Mouse (Mus musculus): ENCODE data around the gene Cnot3. TPM values are rescaled to one million over a fixed set of nuclear protein-coding genes. Genes with fewer than 3 reads are reported as not detected.

Cnot3 gene
- 15.7 TPM for polyA plus RNA-seq (2014; fragmentation: Illumina TruSeq; extraction: RNeasy Lipid Tissue Mini Kit (QIAGEN cat#74804); ENCODE audit: low read depth, low replicate concordance)

DNA sequence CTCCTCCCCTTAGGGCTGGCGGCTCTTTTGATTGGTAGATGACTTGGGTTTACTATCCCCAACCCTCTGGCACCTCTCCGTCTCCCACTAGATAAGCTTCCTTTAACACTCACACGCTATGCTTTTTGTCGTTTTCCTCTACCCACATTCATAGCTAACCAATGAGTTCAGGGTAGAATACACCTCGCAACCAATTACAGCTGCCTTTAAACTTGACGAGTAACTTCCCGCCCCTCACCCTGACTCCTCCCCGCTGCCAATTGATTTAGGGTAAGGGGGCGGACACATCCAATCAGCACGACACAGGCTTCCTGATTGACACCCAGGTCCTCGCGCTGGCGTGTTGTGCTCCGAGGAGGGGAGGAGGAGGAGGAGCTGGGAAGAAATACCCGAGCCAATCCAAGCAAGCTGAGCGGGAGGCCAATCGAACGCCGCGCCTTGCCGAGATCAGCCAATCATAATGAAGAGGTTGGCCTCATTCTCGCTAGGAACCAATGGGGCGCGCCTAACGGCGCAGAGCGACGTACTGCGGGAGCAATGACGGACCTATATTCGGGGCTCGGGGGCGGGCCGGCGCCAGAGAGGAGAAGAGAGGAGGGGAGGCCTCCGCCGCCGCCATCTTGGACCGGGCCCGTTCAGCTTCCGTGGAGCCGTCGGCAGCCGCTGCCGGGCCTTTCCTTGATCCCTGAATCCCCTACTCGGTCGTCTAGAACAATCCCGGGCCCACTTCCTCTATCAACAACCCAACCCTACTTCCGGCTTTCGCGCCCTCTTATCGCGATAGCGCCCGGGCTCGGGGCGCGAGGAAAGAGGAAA lies at the start of gene Cnot3:
Gene Cnot3, plus strand, starts transcription at position 597 of the 816 bp plus-strand sequence.

DNA sequence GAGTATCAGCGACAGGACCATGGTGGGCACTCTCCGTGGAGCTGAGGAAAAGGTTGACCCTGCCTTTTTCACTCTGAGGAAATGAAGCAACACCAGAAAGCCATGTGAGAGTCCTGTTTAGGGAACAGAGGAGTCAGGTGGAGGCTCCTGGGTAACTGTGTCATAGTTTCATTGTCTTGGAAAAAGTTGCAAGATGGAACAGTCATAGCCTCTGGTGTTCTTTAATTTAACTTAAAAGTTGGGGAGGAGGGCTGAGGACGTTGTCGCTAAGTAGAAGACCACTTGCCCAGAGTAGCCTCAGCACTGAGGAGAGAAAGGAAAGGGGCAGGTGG lies 29.0 kb upstream of the Cnot3 start, which contains the start of gene Oscar:
Gene Oscar, minus strand, starts transcription at position 101 of the 332 bp plus-strand sequence.

DNA sequence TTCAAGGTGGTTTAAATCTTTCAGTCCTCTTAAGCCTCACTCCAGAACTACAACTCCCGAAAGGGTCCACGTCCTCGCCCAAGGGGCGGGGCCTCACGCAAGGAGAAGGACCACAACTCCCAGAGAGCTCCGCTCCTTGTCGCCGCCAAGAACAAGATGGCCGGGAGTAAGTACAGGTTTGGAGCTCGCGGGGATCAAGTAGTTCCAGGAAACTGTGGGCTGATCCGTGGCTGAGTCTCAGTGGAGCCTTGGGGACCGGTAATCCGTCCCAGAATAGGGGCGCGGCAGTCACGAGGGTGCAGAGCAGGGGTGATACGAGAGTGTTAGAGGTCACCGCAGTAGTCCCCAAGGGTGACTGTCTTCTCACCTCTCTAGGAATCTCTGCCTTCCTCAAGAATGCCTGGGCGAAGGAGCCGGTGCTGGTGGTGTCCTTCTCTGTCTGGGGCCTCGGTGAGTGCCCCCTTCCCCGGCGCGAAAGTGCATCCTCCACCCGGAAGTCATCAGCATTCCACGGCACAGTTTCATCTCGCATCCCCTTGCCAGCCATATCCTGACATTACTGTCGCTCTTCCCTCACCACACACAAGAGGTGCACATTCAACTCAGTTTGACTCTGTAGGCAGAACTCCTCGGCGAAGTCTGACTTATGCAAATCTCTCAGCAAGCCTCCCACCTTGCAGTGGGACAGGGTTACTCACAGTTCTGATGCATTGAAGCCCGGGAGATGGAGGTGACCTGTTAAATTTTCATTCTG lies 27.6 kb upstream of the Cnot3 start, which contains the start of gene Ndufa3:
Gene Ndufa3, plus strand, starts transcription at position 132 of the 754 bp plus-strand sequence.

DNA sequence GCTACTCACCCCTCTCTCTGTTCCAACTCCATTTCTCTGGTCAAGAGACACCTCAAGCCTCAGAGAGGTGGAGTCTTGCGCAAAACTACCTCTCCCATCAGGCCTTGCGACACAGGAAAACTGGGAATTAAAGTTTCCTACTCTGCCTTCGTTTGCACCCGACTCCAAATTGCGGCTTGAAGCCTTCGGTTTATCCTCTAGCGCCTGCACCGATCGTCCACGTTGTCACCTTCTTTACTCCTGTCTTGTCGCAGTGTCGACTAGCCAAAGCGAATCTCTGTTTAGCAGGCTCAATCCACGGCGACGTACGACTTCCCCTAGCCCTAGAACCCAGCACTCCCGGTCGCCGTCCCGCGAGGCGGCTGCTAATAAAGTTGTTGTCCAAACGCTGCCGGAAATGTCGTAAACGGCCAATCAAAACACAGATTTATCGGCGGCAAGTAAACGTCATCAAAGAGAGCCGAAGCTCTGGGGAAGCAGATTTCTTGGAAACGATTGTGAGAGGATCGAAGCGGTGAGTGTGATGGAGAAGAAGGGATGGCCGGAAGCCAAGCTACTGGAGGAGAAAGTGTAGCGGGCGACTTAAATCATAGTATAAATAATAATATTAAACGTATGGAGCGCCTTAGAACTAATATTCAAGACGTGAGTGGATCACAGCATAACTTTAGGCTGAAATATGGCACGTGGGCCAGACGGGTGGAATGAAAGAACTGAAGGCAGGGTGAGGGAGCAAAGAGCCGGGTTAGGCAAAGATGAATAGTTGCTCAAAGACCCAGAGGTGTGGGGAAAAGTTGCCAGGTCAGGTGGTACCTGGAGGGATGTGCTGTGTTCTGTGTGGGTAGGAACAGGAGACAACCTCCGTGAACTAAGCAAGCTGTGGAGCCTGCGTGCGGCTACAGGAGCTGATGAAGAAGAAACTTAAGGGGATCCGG lies 15.3 kb upstream of the Cnot3 start, which contains the start of the genes Tfpt and Prpf31:
Gene Tfpt, minus strand, starts transcription at position 387 of the 935 bp plus-strand sequence.
Gene Prpf31, plus strand, starts transcription at position 443 of the 935 bp plus-strand sequence.

DNA sequence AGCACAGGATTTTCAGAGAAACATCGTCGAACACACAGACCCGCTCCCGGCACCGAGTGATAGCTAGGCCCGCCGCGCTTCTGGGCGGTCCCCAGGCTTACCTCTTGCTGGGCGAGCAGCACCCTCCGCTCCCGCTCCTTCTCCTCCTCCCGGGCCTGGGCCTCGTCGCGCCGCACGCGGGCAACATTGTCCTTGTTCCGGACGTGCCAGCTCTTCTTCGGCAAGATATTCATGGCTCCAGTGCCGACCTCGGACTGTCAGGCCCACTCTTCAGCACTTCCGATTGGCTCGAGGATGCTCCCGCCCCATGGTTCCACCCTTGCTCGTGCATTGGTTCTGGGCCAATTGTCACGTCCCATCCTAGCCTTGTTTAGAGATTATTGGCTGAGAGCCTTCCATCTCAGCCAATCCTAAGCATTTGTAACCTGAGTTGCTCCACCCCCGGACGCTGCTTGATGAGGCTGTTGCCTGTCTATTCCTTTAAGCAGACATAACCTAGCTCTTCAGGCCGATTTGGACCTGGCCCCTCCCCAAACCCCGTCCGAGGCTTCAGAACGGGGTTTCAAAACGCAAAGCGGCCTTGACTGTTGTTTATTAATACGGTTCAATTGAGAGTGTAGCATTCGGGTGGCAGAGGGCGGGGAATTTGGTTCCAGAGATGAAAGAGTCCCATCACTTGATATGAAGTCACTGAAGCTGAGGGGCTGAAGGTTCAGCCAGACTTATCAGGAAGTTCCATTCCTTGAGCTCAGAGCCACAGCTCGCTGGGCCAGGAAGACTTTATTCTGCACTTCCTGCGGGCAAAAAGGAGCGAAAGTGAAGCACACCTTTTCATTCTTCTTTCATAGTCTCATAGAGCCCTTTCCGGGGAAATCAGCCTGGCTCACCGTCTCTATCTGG lies 20.4 kb downstream of the Cnot3 start, which contains the start of gene Leng1:
Gene Leng1, minus strand, starts transcription at position 626 of the 900 bp plus-strand sequence.

DNA sequence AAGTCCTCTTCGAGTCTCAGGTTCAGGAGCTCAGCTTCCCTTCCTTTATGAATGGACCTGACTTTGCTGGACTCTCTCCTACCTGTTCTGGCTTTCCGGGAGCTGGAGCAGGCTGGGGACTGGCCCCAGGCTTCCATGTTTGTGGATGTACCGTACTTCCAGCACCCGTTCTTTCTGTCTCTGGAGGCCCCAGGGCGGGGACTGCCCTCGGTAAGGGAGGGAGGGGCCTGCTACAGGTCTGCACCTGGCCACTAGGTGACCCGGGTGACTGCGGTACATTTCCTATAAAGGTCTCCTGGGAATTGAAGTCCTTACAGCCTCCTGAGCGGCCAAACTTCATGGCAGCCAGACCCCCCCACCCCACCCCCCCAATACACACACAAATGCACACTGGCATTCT lies 32.3 kb downstream of the Cnot3 start, which contains the start of gene Tmc4:
Gene Tmc4, minus strand, starts transcription at position 212 of the 400 bp plus-strand sequence.

DNA sequence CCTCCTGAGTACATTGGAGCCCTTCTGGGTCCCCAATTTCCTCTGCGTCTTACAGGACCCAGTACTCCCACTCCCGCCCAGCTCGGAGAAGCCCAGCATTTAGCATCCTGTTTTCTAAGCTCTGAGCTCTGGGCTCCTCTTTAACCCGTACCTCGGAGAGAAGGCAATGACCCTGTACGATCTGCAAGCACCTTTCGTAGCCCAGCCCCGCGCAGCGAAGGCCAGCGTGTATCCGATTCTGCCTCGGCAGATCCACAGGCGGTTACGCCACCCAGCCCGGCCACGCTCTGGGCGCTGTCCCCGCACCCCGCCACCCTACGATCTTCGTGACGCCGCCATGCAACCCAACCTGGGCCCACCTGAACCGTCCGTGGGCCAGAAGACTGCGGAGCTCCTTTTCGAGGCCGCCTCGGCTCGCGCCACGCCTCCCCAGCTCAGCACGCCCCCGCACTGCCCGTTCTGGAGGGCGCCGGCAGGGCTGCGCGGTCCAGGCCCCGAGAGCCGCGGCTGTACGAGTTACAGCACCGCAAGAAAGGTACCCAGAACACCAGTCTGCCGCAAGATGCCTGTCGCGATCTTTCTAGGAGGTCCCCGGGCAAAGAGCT lies 47.4 kb downstream of the Cnot3 start, which contains the start of gene Tsen34:
Gene Tsen34, plus strand, starts transcription at position 482 of the 605 bp plus-strand sequence.

DNA sequence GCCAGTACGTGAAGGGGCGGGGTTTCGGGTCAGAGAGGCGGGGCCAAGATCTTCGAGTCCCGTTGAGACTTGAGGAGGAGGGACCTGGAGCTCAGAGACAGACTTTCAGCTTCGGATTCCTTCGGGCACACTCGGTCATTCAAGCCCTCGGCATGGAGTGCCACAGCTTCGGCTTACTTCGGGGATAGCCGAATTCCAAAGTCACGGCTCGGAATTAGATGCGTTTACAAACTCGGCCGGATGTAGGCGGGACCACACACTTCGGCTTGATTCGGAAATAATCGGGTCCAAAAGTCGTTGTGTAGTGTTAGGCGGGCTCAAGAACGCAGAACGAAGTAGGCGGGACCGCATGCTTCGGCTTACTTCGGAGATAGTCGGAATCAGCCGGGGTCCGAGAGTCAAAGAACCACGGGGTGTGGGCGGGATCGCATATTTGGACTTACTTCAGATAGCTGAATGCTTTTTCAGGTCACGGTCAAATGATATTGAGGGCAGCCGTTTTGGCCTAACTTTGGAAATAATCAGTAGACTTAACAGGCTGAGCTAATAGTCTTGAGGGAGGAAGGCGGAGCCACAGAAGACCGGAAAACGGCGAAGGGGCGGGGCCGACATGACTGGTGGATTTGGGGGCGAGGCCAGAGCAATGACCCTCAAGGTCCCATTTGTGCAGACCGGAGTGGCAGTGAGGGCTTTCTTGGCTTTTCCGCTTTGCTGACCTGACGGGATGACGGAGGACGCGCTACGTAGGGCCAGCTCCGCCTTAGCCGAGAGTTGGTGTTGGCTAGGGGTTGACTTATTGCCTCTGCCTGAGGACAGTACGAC lies 48.1 kb downstream of the Cnot3 start, which contains the start of gene Mboat7:
Gene Mboat7, minus strand, starts transcription at position 537 of the 822 bp plus-strand sequence.

DNA sequence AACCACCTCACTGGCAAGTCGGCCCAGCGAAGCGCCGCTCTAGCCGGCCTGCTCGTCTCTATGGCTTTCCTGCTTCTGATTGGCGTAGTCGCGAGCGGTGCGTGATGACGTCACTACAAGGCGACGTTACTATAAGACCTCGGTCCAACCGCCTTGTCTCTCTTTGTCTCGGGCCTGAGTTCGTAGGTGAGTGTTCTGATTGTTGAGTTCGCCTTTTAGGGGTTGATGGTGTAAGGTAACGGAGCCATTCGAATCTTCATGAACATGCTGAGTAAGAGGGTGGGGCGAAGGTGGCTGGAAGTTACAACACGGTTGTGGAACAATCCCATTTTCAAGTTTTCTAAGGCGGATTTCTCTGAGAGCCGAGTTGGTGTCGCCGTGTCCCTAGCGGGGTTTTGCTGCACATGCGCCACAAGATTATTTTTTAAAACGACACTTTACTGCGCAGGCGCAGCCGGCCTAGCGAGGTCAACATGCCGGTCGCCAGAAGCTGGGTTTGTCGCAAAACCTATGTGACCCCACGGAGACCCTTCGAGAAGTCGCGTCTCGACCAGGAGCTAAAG lies 58.9 kb downstream of the Cnot3 start, which contains the start of gene Rps9:
Gene Rps9, plus strand, starts transcription at position 115 of the 563 bp plus-strand sequence.

Other genes starting within 250 kb of the Cnot3 start
- 0.22 TPM for gene Cacng6, start 221.1 kb upstream of the Cnot3 start, polyA plus RNA-seq (2014; fragmentation: Illumina TruSeq; extraction: RNeasy Lipid Tissue Mini Kit (QIAGEN cat#74804); ENCODE audit: low read depth, low replicate concordance)
- gene Tarm1, start 142.6 kb upstream of the Cnot3 start, polyA plus RNA-seq (2014; fragmentation: Illumina TruSeq; extraction: RNeasy Lipid Tissue Mini Kit (QIAGEN cat#74804); ENCODE audit: low read depth, low replicate concordance): not detected
- gene Oscar, start 29.1 kb upstream of the Cnot3 start, polyA plus RNA-seq (2014; fragmentation: Illumina TruSeq; extraction: RNeasy Lipid Tissue Mini Kit (QIAGEN cat#74804); ENCODE audit: low read depth, low replicate concordance): not detected
- 13.4 TPM for gene Ndufa3, start 27.9 kb upstream of the Cnot3 start, polyA plus RNA-seq (2014; fragmentation: Illumina TruSeq; extraction: RNeasy Lipid Tissue Mini Kit (QIAGEN cat#74804); ENCODE audit: low read depth, low replicate concordance)
- 0.98 TPM for gene Tfpt, start 15.3 kb upstream of the Cnot3 start, polyA plus RNA-seq (2014; fragmentation: Illumina TruSeq; extraction: RNeasy Lipid Tissue Mini Kit (QIAGEN cat#74804); ENCODE audit: low read depth, low replicate concordance)
- 16.4 TPM for gene Prpf31, start 15.3 kb upstream of the Cnot3 start, polyA plus RNA-seq (2014; fragmentation: Illumina TruSeq; extraction: RNeasy Lipid Tissue Mini Kit (QIAGEN cat#74804); ENCODE audit: low read depth, low replicate concordance)
- gene Leng1, start 20.6 kb downstream of the Cnot3 start, polyA plus RNA-seq (2014; fragmentation: Illumina TruSeq; extraction: RNeasy Lipid Tissue Mini Kit (QIAGEN cat#74804); ENCODE audit: low read depth, low replicate concordance): 7.1 TPM
- 169 TPM for gene Tmc4, start 32.3 kb downstream of the Cnot3 start, polyA plus RNA-seq (2014; fragmentation: Illumina TruSeq; extraction: RNeasy Lipid Tissue Mini Kit (QIAGEN cat#74804); ENCODE audit: low read depth, low replicate concordance)
- gene Tsen34, start 47.6 kb downstream of the Cnot3 start, polyA plus RNA-seq (2014; fragmentation: Illumina TruSeq; extraction: RNeasy Lipid Tissue Mini Kit (QIAGEN cat#74804); ENCODE audit: low read depth, low replicate concordance): 5.0 TPM
- gene Mboat7, start 48.3 kb downstream of the Cnot3 start, polyA plus RNA-seq (2014; fragmentation: Illumina TruSeq; extraction: RNeasy Lipid Tissue Mini Kit (QIAGEN cat#74804); ENCODE audit: low read depth, low replicate concordance): 36.7 TPM
- gene Rps9, start 58.7 kb downstream of the Cnot3 start, polyA plus RNA-seq (2014; fragmentation: Illumina TruSeq; extraction: RNeasy Lipid Tissue Mini Kit (QIAGEN cat#74804); ENCODE audit: low read depth, low replicate concordance): 21.6 TPM
- 5.8 TPM for gene Pirb, start 75.1 kb downstream of the Cnot3 start, polyA plus RNA-seq (2014; fragmentation: Illumina TruSeq; extraction: RNeasy Lipid Tissue Mini Kit (QIAGEN cat#74804); ENCODE audit: low read depth, low replicate concordance)
- 0.35 TPM for gene Gm15448, start 180.4 kb downstream of the Cnot3 start, polyA plus RNA-seq (2014; fragmentation: Illumina TruSeq; extraction: RNeasy Lipid Tissue Mini Kit (QIAGEN cat#74804); ENCODE audit: low read depth, low replicate concordance)
- gene Pira2, start 199.8 kb downstream of the Cnot3 start, polyA plus RNA-seq (2014; fragmentation: Illumina TruSeq; extraction: RNeasy Lipid Tissue Mini Kit (QIAGEN cat#74804); ENCODE audit: low read depth, low replicate concordance): 1.6 TPM

Data from sigmoid colon, adult 10 weeks (tissue).